Mouse (Mus musculus) macrophage (primary cell): ENCODE data around the gene Uck1. TPM values are rescaled to one million over a fixed set of nuclear protein-coding genes. Genes with fewer than 3 reads are reported as not detected.
A peak's percentile ranks its signal among the peaks of the same experiment; 100 is the strongest.

Experiments
- H3K27ac ChIP-seq: fragments of 350-480 bp; formaldehyde crosslinking; 2 replicates; pipeline ENCODE4 v1.9.0; 2021
- H3K36me3 ChIP-seq: fragments of 350-480 bp; formaldehyde crosslinking; 2 replicates; pipeline ENCODE4 v1.9.0; 2021; ENCODE audit errors: inconsistent target
- H3K4me3 ChIP-seq: fragments of 350-480 bp; formaldehyde crosslinking; 2 replicates; pipeline ENCODE4 v1.9.0; 2021; ENCODE audit errors: inconsistent target
- H3K79me2 ChIP-seq: fragments of 350-480 bp; formaldehyde crosslinking; 2 replicates; pipeline ENCODE4 v1.9.0; 2021; ENCODE audit errors: inconsistent target
- WGBS: methylation state at CpG from one replicate; pipeline ENCODE4 v1.1.7; 2026; ENCODE audit warnings: inconsistent platforms; ENCODE audit not compliant: missing documents; 5-methylcytosine and 5-hydroxymethylcytosine counted together
- polyA plus RNA-seq: library from polyadenylated mRNA; stranded (reverse); fragments of 250-400 nt; gene quantifications from 3 replicates; pipeline ENCODE4 v1.2.4, GENCODE M21; 2018; ENCODE audit warnings: inconsistent platforms

The Uck1 gene
- polyA plus RNA-seq, 1 experiment from 2014 or later: 19.4 TPM

GRCm38 (mm10) chr2:32288371-32288931 is 28.5 kb upstream of the Uck1 start:
- Histone ChIP-seq H3K27ac (peak overlapping the region; percentile 62), H3K79me2 (peaks cover 63% of the 10 kb centered on the region), H3K36me3 (peaks cover 4% of the 10 kb centered on the region; the same call in 1 of the 2 replicates), H3K4me3 (peak overlapping the region; percentile 90)
- 3% methylated on average over 29 of the region's 29 CpGs for WGBS

GRCm38 (mm10) chr2:32287923-32288367 is 28.0 kb upstream of the Uck1 start, which contains the start of gene Swi5:
Gene Swi5 (minus strand): TSS chr2:32288075.
- Histone ChIP-seq H3K36me3 (peaks cover 4% of the 10 kb centered on the region; the same call in 1 of the 2 replicates), H3K79me2 (peaks cover 63% of the 10 kb centered on the region), H3K27ac (peak within 1 kb of the TSS; percentile 75), H3K4me3 (peak within 1 kb of the TSS; percentile 93)
- 1% methylated on average over 37 of the region's 41 CpGs for whole genome bisulfite sequencing

- H3K36me3 ChIP-seq: peaks cover 4% of the 10 kb centered on the region; the same call in 1 of the 2 replicates
- WGBS: 2% methylated on average over 23 of the region's 23 CpGs
- H3K27ac ChIP-seq: peak within 1 kb of the TSS; percentile 75
- H3K4me3 ChIP-seq: peak within 1 kb of the TSS; percentile 93
- H3K79me2 ChIP-seq: peaks cover 59% of the 10 kb centered on the region
Measured at GRCm38 (mm10) chr2:32287334-32287840, 27.4 kb upstream of the Uck1 start, which contains the start of gene Golga2. Gene Golga2 (plus strand): TSS chr2:32287384.

- WGBS: 97% methylated on average over 3 of the region's 3 CpGs
- H3K36me3 ChIP-seq: peaks cover 16% of the 10 kb centered on the region; the same call in 1 of the 2 replicates
Measured at GRCm38 (mm10) chr2:32283986-32284385, 24.0 kb upstream of the Uck1 start.

GRCm38 (mm10) chr2:32282727-32283126 is 22.8 kb upstream of the Uck1 start:
- Histone ChIP-seq H3K4me3 (no peak overlapping the region), H3K27ac (no peak overlapping the region), H3K36me3 (peaks cover 29% of the 10 kb centered on the region; the same call in 1 of the 2 replicates), H3K79me2 (peaks cover 16% of the 10 kb centered on the region)
- 89% methylated on average over 1 of the region's 1 CpGs for WGBS

More at GRCm38 (mm10) chr2:32283986-32284385, 24.0 kb upstream of the Uck1 start:
- no peak overlapping the region for H3K27ac ChIP-seq
- H3K4me3 ChIP-seq: no peak overlapping the region
- peaks cover 25% of the 10 kb centered on the region for H3K79me2 ChIP-seq

GRCm38 (mm10) chr2:32282289-32282688 is 22.3 kb upstream of the Uck1 start:
- no peak overlapping the region for H3K27ac ChIP-seq
- H3K4me3 ChIP-seq: no peak overlapping the region
- peaks cover 11% of the 10 kb centered on the region for H3K79me2 ChIP-seq
- 63% methylated on average over 2 of the region's 2 CpGs for WGBS
- H3K36me3 ChIP-seq: peaks cover 29% of the 10 kb centered on the region; the same call in 1 of the 2 replicates

GRCm38 (mm10) chr2:32275823-32276222 is 15.9 kb upstream of the Uck1 start:
- 96% methylated on average over 2 of the region's 3 CpGs for WGBS
- Histone ChIP-seq H3K36me3 (peaks cover 25% of the 10 kb centered on the region; the same call in 1 of the 2 replicates), H3K27ac (no peak overlapping the region), H3K4me3 (no peak overlapping the region), H3K79me2 (no peaks in the 10 kb centered on the region)

- Histone ChIP-seq H3K4me3 (no peak overlapping the region), H3K27ac (peak overlapping the region; percentile 33; the same call in 1 of the 2 replicates), H3K79me2 (peaks cover 14% of the 10 kb centered on the region), H3K36me3 (peaks cover 24% of the 10 kb centered on the region)
- WGBS: 42% methylated on average over 4 of the region's 4 CpGs
Measured at GRCm38 (mm10) chr2:32260635-32261034, 676 bp upstream of the Uck1 start.

GRCm38 (mm10) chr2:32258887-32259533 is 949 bp downstream of the Uck1 start:
- H3K4me3 ChIP-seq: peak overlapping the region; percentile 67
- H3K27ac ChIP-seq: peak overlapping the region; percentile 28; the same call in 1 of the 2 replicates
- 57% methylated on average over 6 of the region's 6 CpGs for WGBS
- H3K79me2 ChIP-seq: peaks cover 14% of the 10 kb centered on the region
- H3K36me3 ChIP-seq: peaks cover 32% of the 10 kb centered on the region

GRCm38 (mm10) chr2:32256273-32256672 is 3.7 kb downstream of the Uck1 start:
- no peak overlapping the region for H3K27ac ChIP-seq
- 93% methylated on average over 11 of the region's 11 CpGs for WGBS
- H3K79me2 ChIP-seq: peaks cover 14% of the 10 kb centered on the region
- H3K4me3 ChIP-seq: no peak overlapping the region
- H3K36me3 ChIP-seq: peaks cover 39% of the 10 kb centered on the region

GRCm38 (mm10) chr2:32254563-32254962 is 5.4 kb downstream of the Uck1 start:
- Histone ChIP-seq H3K27ac (no peak overlapping the region), H3K79me2 (peaks cover 13% of the 10 kb centered on the region), H3K36me3 (peaks cover 39% of the 10 kb centered on the region), H3K4me3 (no peak overlapping the region)
- 90% methylated on average over 5 of the region's 5 CpGs for WGBS

- Histone ChIP-seq H3K4me3 (no peak overlapping the region), H3K36me3 (peaks cover 48% of the 10 kb centered on the region), H3K79me2 (peaks cover under 1% of the 10 kb centered on the region; the same call in 1 of the 2 replicates), H3K27ac (no peak overlapping the region)
- WGBS: 90% methylated on average over 1 of the region's 1 CpGs
Measured at GRCm38 (mm10) chr2:32253352-32253751, 6.6 kb downstream of the Uck1 start.

- H3K36me3 ChIP-seq: peaks cover 48% of the 10 kb centered on the region
- 95% methylated on average over 5 of the region's 5 CpGs for WGBS
- H3K27ac ChIP-seq: no peak overlapping the region
- H3K79me2 ChIP-seq: no peaks in the 10 kb centered on the region
- H3K4me3 ChIP-seq: no peak overlapping the region
Measured at GRCm38 (mm10) chr2:32252658-32253057, 7.3 kb downstream of the Uck1 start.

- 93% methylated on average over 11 of the region's 12 CpGs for WGBS
- no peak overlapping the region for H3K4me3 ChIP-seq
- no peaks in the 10 kb centered on the region for H3K79me2 ChIP-seq
- no peak overlapping the region for H3K27ac ChIP-seq
- H3K36me3 ChIP-seq: peaks cover 48% of the 10 kb centered on the region
Measured at GRCm38 (mm10) chr2:32251791-32252527, 8.0 kb downstream of the Uck1 start.
